Mouse (Mus musculus): ENCODE measurements around the gene Sult2b1. TPM values are rescaled to one million over a fixed set of nuclear protein-coding genes. Genes with fewer than 3 reads are reported as not detected.

The Sult2b1 gene
- polyA plus RNA-seq, 1 experiment from 2014 or later: 1.9 TPM

GRCm38 (mm10) chr7:45716952-45717917 is 67.2 kb downstream of the Sult2b1 start:
- peaks cover 14% of the 10 kb centered on the region for H3K36me3 ChIP-seq (ENCODE audit: control insufficient read depth, insufficient read depth, low read length)
- H3K9ac ChIP-seq (ENCODE audit: low read depth, low read length): peak overlapping the region; percentile 90
- peak overlapping the region; percentile 93 for H3K4me3 ChIP-seq (ENCODE audit: low read depth, low read length)
- WGBS: 11% methylated on average over 31 of the region's 31 CpGs
- no peaks in the 10 kb centered on the region for H3K27me3 ChIP-seq (ENCODE audit: control insufficient read depth, insufficient read depth, low read length)
- peaks cover 17% of the 10 kb centered on the region for H3K4me1 ChIP-seq (replicated peaks; ENCODE audit: control insufficient read depth, insufficient read depth, low read length)
- peak overlapping the region; percentile 81 for H3K27ac ChIP-seq (ENCODE audit: low read depth, low read length)
- DNase-seq (ENCODE audit: low spot score) (no peak), ATAC-seq (ENCODE audit: low FRiP score) (peak; percentile 47)
- H3K9me3 ChIP-seq (ENCODE audit: control insufficient read depth, low read length): no peaks in the 10 kb centered on the region
- peak overlapping the region; percentile 84 for H3K4me2 ChIP-seq (replicated peaks; ENCODE audit: low read depth, low read length)

DNA sequence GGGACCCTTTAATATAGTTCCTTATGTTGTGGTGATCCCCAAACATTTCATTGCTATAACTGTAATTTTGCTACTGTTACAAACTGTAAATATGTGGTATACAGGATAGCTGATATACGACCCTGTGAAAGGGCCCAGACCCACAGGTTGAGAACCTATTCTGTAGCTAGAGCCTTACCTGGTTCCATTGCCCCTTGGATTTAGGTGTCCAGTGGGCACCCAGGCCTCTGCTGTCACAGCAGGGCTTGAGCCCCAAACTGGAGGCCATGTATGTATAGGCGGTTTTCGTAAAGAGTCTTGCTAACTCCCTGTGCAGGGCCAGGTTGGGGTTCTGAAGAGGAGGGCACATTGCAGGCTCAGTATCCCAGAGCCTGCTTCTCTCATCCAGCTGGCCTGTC is 68.0 kb downstream of the Sult2b1 start:
- ATAC-seq (ENCODE audit: low FRiP score): no peak
- no peak overlapping the region for H3K9ac ChIP-seq (ENCODE audit: low read depth, low read length)
- peaks cover 17% of the 10 kb centered on the region for H3K4me1 ChIP-seq (replicated peaks; ENCODE audit: control insufficient read depth, insufficient read depth, low read length)

GRCm38 (mm10) chr7:45715741-45716459 is 68.6 kb downstream of the Sult2b1 start:
- DNase-seq (ENCODE audit: low spot score) (no peak), ATAC-seq (ENCODE audit: low FRiP score) (no peak)
- peak overlapping the region; percentile 34; the same call in 1 of the 2 replicates for H3K27ac ChIP-seq (ENCODE audit: low read depth, low read length)
- H3K9ac ChIP-seq (ENCODE audit: low read depth, low read length): 0 out of 2 replicates have a peak overlapping the region, but pooled peaks have one; percentile 17
- H3K36me3 ChIP-seq (ENCODE audit: control insufficient read depth, insufficient read depth, low read length): peaks cover 15% of the 10 kb centered on the region
- no peaks in the 10 kb centered on the region for H3K27me3 ChIP-seq (ENCODE audit: control insufficient read depth, insufficient read depth, low read length)
- H3K4me2 ChIP-seq (replicated peaks; ENCODE audit: low read depth, low read length): peak overlapping the region; percentile 86
- WGBS: 87% methylated on average over 19 of the region's 19 CpGs
- H3K4me1 ChIP-seq (replicated peaks; ENCODE audit: control insufficient read depth, insufficient read depth, low read length): peaks cover 17% of the 10 kb centered on the region
- H3K9me3 ChIP-seq (ENCODE audit: control insufficient read depth, low read length): no peaks in the 10 kb centered on the region
- H3K4me3 ChIP-seq (ENCODE audit: low read depth, low read length): peak overlapping the region; percentile 65

More for the DNA sequence above, 68.0 kb downstream of the Sult2b1 start:
- Histone ChIP-seq H3K9me3 (ENCODE audit: control insufficient read depth, low read length) (no peaks in the 10 kb centered on the region), H3K4me2 (replicated peaks; ENCODE audit: low read depth, low read length) (peak overlapping the region; percentile 86; the same call in 1 of the 2 replicates), H3K4me3 (ENCODE audit: low read depth, low read length) (peak overlapping the region; percentile 93; the same call in 1 of the 2 replicates), H3K27ac (ENCODE audit: low read depth, low read length) (no peak overlapping the region), H3K36me3 (ENCODE audit: control insufficient read depth, insufficient read depth, low read length) (peaks cover 17% of the 10 kb centered on the region), H3K27me3 (ENCODE audit: control insufficient read depth, insufficient read depth, low read length) (no peaks in the 10 kb centered on the region)
- no peak for DNase-seq (ENCODE audit: low spot score)
- WGBS: 86% methylated on average over 3 of the region's 3 CpGs

DNA sequence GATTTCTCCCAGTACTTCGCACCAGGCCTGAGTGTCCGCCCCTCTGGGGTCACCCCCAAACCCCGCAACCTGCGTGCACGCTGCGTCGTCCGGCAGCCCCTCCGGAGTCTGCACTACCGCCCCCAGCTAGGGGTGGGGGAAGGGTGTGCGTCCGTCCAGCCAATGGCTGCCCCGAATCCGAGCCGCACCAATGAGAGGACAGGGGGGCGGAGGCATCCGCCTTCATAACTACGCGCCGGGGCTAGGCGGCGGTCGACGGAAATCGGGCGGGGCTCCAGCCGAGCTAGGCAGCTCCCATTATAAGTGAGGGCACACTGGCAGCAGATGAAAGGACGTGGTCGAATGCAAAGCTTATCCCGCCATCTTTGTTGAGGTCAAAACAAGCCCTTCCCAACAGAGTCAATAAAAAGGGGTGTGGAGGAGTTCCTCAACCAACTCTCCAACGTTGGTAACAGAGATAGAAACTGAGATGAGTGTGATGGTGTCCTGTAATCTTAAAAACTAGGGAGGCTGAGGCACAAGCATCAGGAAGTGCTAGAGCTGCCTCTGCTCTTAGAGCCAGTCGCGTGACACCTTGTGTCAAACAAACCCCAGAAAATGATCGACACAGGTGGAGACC is 69.3 kb downstream of the Sult2b1 start, which contains the start of gene Rpl18:
TSS of gene Rpl18 (plus strand) at position 368 of the 619 bp plus-strand sequence.
- Histone ChIP-seq H3K9ac (ENCODE audit: low read depth, low read length) (peak within 1 kb of the TSS; percentile 71), H3K27me3 (ENCODE audit: control insufficient read depth, insufficient read depth, low read length) (no peaks in the 10 kb centered on the region), H3K36me3 (ENCODE audit: control insufficient read depth, insufficient read depth, low read length) (peaks cover 16% of the 10 kb centered on the region), H3K9me3 (ENCODE audit: control insufficient read depth, low read length) (no peaks in the 10 kb centered on the region), H3K4me2 (replicated peaks; ENCODE audit: low read depth, low read length) (peak within 1 kb of the TSS; percentile 86), H3K4me3 (ENCODE audit: low read depth, low read length) (peak within 1 kb of the TSS; percentile 65), H3K27ac (ENCODE audit: low read depth, low read length) (peak within 1 kb of the TSS; percentile 34; the same call in 1 of the 2 replicates), H3K4me1 (replicated peaks; ENCODE audit: control insufficient read depth, insufficient read depth, low read length) (peaks cover 17% of the 10 kb centered on the region)
- peak; percentile 91 for ATAC-seq (ENCODE audit: low FRiP score)
- 8% methylated on average over 34 of the region's 34 CpGs for WGBS
- DNase-seq (ENCODE audit: low spot score): peak; percentile 95

GRCm38 (mm10) chr7:45714630-45715089 is 69.8 kb downstream of the Sult2b1 start:
- peak; percentile 61; the same call in 1 of the 2 replicates for ATAC-seq (ENCODE audit: low FRiP score)
- peaks cover 13% of the 10 kb centered on the region for H3K36me3 ChIP-seq (ENCODE audit: control insufficient read depth, insufficient read depth, low read length)

GRCm38 (mm10) chr7:45713881-45714520 is 70.5 kb downstream of the Sult2b1 start:
- H3K27ac ChIP-seq (ENCODE audit: low read depth, low read length): no peak overlapping the region
- no peaks in the 10 kb centered on the region for H3K27me3 ChIP-seq (ENCODE audit: control insufficient read depth, insufficient read depth, low read length)
- ATAC-seq (ENCODE audit: low FRiP score) (no peak), DNase-seq (ENCODE audit: low spot score) (no peak)
- H3K4me1 ChIP-seq (replicated peaks; ENCODE audit: control insufficient read depth, insufficient read depth, low read length): peaks cover 23% of the 10 kb centered on the region
- 84% methylated on average over 6 of the region's 6 CpGs for WGBS
- no peak overlapping the region for H3K9ac ChIP-seq (ENCODE audit: low read depth, low read length)
- peak overlapping the region; percentile 86 for H3K4me2 ChIP-seq (replicated peaks; ENCODE audit: low read depth, low read length)
- peak overlapping the region; percentile 65 for H3K4me3 ChIP-seq (ENCODE audit: low read depth, low read length)
- peaks cover 13% of the 10 kb centered on the region for H3K36me3 ChIP-seq (ENCODE audit: control insufficient read depth, insufficient read depth, low read length)
- H3K9me3 ChIP-seq (ENCODE audit: control insufficient read depth, low read length): no peaks in the 10 kb centered on the region

More at GRCm38 (mm10) chr7:45714630-45715089, 69.8 kb downstream of the Sult2b1 start:
- H3K4me3 ChIP-seq (ENCODE audit: low read depth, low read length): peak overlapping the region; percentile 65
- no peaks in the 10 kb centered on the region for H3K9me3 ChIP-seq (ENCODE audit: control insufficient read depth, low read length)
- 9% methylated on average over 14 of the region's 14 CpGs for WGBS
- DNase-seq (ENCODE audit: low spot score): no peak
- H3K4me1 ChIP-seq (replicated peaks; ENCODE audit: control insufficient read depth, insufficient read depth, low read length): peaks cover 21% of the 10 kb centered on the region
- no peaks in the 10 kb centered on the region for H3K27me3 ChIP-seq (ENCODE audit: control insufficient read depth, insufficient read depth, low read length)
- H3K4me2 ChIP-seq (replicated peaks; ENCODE audit: low read depth, low read length): peak overlapping the region; percentile 86
- no peak overlapping the region for H3K27ac ChIP-seq (ENCODE audit: low read depth, low read length)
- peak overlapping the region; percentile 71 for H3K9ac ChIP-seq (ENCODE audit: low read depth, low read length)

DNA sequence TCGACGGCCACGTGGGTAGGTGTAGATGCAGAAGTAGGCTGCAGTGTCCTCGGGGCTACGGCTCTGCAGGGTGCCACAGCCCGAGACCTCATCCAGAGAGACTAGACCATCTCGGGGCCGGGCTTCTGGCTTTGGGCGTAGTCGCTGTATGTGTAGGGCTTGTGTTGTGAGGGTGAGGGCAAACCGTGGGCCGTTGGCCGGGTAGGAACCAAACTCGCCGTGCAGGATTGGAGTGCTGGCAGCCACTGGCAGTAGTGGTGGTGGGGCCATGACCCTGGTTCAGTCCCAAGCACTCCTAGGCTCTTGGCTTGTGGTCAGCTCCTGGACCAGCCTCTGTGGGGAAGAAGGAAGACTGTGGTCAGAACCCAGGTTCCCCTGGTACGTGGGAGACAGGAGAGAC is 71.1 kb downstream of the Sult2b1 start:
- Histone ChIP-seq H3K9me3 (ENCODE audit: control insufficient read depth, low read length) (no peaks in the 10 kb centered on the region), H3K4me2 (replicated peaks; ENCODE audit: low read depth, low read length) (no peak overlapping the region), H3K27me3 (ENCODE audit: control insufficient read depth, insufficient read depth, low read length) (no peaks in the 10 kb centered on the region), H3K36me3 (ENCODE audit: control insufficient read depth, insufficient read depth, low read length) (peaks cover 13% of the 10 kb centered on the region), H3K4me3 (ENCODE audit: low read depth, low read length) (no peak overlapping the region), H3K27ac (ENCODE audit: low read depth, low read length) (no peak overlapping the region), H3K4me1 (replicated peaks; ENCODE audit: control insufficient read depth, insufficient read depth, low read length) (peaks cover 25% of the 10 kb centered on the region), H3K9ac (ENCODE audit: low read depth, low read length) (no peak overlapping the region)
- ATAC-seq (ENCODE audit: low FRiP score): no peak
- DNase-seq (ENCODE audit: low spot score): no peak
- WGBS: 95% methylated on average over 16 of the region's 16 CpGs
